Mouse (Mus musculus): ENCODE results near the gene Camk1d. TPM values are rescaled to one million over a fixed set of nuclear protein-coding genes. Genes with fewer than 3 reads are reported as not detected.
A peak's percentile ranks its signal among the peaks of the same experiment; 100 is the strongest.

The Camk1d gene
- total and polyA plus RNA-seq, 2 experiments from 2014 or later = 8.0 to 20.9 TPM

GRCm38 (mm10) chr2:5458075-5458494 lies 256.2 kb downstream of the Camk1d start:
- TF ChIP-seq CTCF (IDR thresholded peaks at IDR 0.05) = no peak

GRCm38 (mm10) chr2:5456108-5456507 lies 258.2 kb downstream of the Camk1d start:
- no peak for ATAC-seq (ENCODE audit: low FRiP score)
- H3K4me1 ChIP-seq (ENCODE audit: insufficient read depth, low read length) = no peaks in the 10 kb centered on the region
- no peaks in the 10 kb centered on the region for H3K27me3 ChIP-seq (ENCODE audit: insufficient read depth, low read length)
- 85% methylated on average over 2 of the region's 2 CpGs for WGBS
- H3K4me2 ChIP-seq (ENCODE audit: low read depth, low read length, poor library complexity, severe bottlenecking) = no peak overlapping the region
- H3K9me3 ChIP-seq (ENCODE audit: low read length) = no peaks in the 10 kb centered on the region
- DNase-seq (ENCODE audit: low spot score) = no peak
- no peak overlapping the region for H3K27ac ChIP-seq (ENCODE audit: low read depth, low read length)
- no peaks in the 10 kb centered on the region for H3K36me3 ChIP-seq (ENCODE audit: insufficient read depth, low read length)
- no peak overlapping the region for H3K9ac ChIP-seq (replicated peaks; ENCODE audit: low read length, poor library complexity, severe bottlenecking)
- no peak overlapping the region for H3K4me3 ChIP-seq (ENCODE audit: low read depth, low read length)
- no peak for TF ChIP-seq CTCF (IDR thresholded peaks at IDR 0.05)

More at GRCm38 (mm10) chr2:5458075-5458494, 256.2 kb downstream of the Camk1d start:
- H3K27ac ChIP-seq (ENCODE audit: low read depth, low read length) = no peak overlapping the region
- no peaks in the 10 kb centered on the region for H3K4me1 ChIP-seq (ENCODE audit: insufficient read depth, low read length)
- ATAC-seq (ENCODE audit: low FRiP score) (no peak), DNase-seq (ENCODE audit: low spot score) (no peak)
- no peaks in the 10 kb centered on the region for H3K27me3 ChIP-seq (ENCODE audit: insufficient read depth, low read length)
- no peaks in the 10 kb centered on the region for H3K9me3 ChIP-seq (ENCODE audit: low read length)
- no peak overlapping the region for H3K4me2 ChIP-seq (ENCODE audit: low read depth, low read length, poor library complexity, severe bottlenecking)
- H3K9ac ChIP-seq (replicated peaks; ENCODE audit: low read length, poor library complexity, severe bottlenecking) = no peak overlapping the region
- 91% methylated on average over 5 of the region's 5 CpGs for WGBS
- no peaks in the 10 kb centered on the region for H3K36me3 ChIP-seq (ENCODE audit: insufficient read depth, low read length)
- no peak overlapping the region for H3K4me3 ChIP-seq (ENCODE audit: low read depth, low read length)

- 81% methylated on average over 9 of the region's 9 CpGs for WGBS
- Histone ChIP-seq H3K27me3 (ENCODE audit: insufficient read depth, low read length) (no peaks in the 10 kb centered on the region), H3K9ac (replicated peaks; ENCODE audit: low read length, poor library complexity, severe bottlenecking) (no peak overlapping the region), H3K4me2 (ENCODE audit: low read depth, low read length, poor library complexity, severe bottlenecking) (no peak overlapping the region), H3K4me3 (ENCODE audit: low read depth, low read length) (no peak overlapping the region), H3K36me3 (ENCODE audit: insufficient read depth, low read length) (no peaks in the 10 kb centered on the region), H3K4me1 (ENCODE audit: insufficient read depth, low read length) (no peaks in the 10 kb centered on the region), H3K27ac (ENCODE audit: low read depth, low read length) (no peak overlapping the region), H3K9me3 (ENCODE audit: low read length) (no peaks in the 10 kb centered on the region)
- ATAC-seq (ENCODE audit: low FRiP score) (no peak), DNase-seq (ENCODE audit: low spot score) (no peak)
- no peak for TF ChIP-seq CTCF (IDR thresholded peaks at IDR 0.05)
Observed at GRCm38 (mm10) chr2:5454830-5455229, 259.5 kb downstream of the Camk1d start.

GRCm38 (mm10) chr2:5451654-5452053 lies 262.7 kb downstream of the Camk1d start:
- H3K4me2 ChIP-seq (ENCODE audit: low read depth, low read length, poor library complexity, severe bottlenecking) = no peak overlapping the region
- DNase-seq (ENCODE audit: low spot score) (peak; percentile 71), ATAC-seq (ENCODE audit: low FRiP score) (no peak)
- 92% methylated on average over 2 of the region's 2 CpGs for WGBS
- H3K9me3 ChIP-seq (ENCODE audit: low read length) = no peaks in the 10 kb centered on the region
- no peaks in the 10 kb centered on the region for H3K27me3 ChIP-seq (ENCODE audit: insufficient read depth, low read length)
- no peaks in the 10 kb centered on the region for H3K36me3 ChIP-seq (ENCODE audit: insufficient read depth, low read length)
- TF ChIP-seq CTCF (IDR thresholded peaks at IDR 0.05) = peak; percentile 87
- H3K27ac ChIP-seq (ENCODE audit: low read depth, low read length) = no peak overlapping the region
- no peak overlapping the region for H3K4me3 ChIP-seq (ENCODE audit: low read depth, low read length)
- no peak overlapping the region for H3K9ac ChIP-seq (replicated peaks; ENCODE audit: low read length, poor library complexity, severe bottlenecking)
- H3K4me1 ChIP-seq (ENCODE audit: insufficient read depth, low read length) = no peaks in the 10 kb centered on the region

GRCm38 (mm10) chr2:5445357-5445756 lies 269.0 kb downstream of the Camk1d start:
- Histone ChIP-seq H3K27ac (ENCODE audit: low read depth, low read length) (no peak overlapping the region), H3K36me3 (ENCODE audit: insufficient read depth, low read length) (no peaks in the 10 kb centered on the region), H3K27me3 (ENCODE audit: insufficient read depth, low read length) (no peaks in the 10 kb centered on the region), H3K4me3 (ENCODE audit: low read depth, low read length) (no peak overlapping the region), H3K9me3 (ENCODE audit: low read length) (no peaks in the 10 kb centered on the region), H3K9ac (replicated peaks; ENCODE audit: low read length, poor library complexity, severe bottlenecking) (no peak overlapping the region), H3K4me2 (ENCODE audit: low read depth, low read length, poor library complexity, severe bottlenecking) (no peak overlapping the region), H3K4me1 (ENCODE audit: insufficient read depth, low read length) (no peaks in the 10 kb centered on the region)
- WGBS = 70% methylated on average over 5 of the region's 5 CpGs
- DNase-seq (ENCODE audit: low spot score) (no peak), ATAC-seq (ENCODE audit: low FRiP score) (no peak)
- no peak for TF ChIP-seq CTCF (IDR thresholded peaks at IDR 0.05)

GRCm38 (mm10) chr2:5437690-5438089 lies 276.6 kb downstream of the Camk1d start:
- no peaks in the 10 kb centered on the region for H3K27me3 ChIP-seq (ENCODE audit: insufficient read depth, low read length)
- 0 out of 2 replicates have a peak, but pooled peaks cover 1% of the 10 kb centered on the region for H3K4me1 ChIP-seq (ENCODE audit: insufficient read depth, low read length)
- H3K9ac ChIP-seq (replicated peaks; ENCODE audit: low read length, poor library complexity, severe bottlenecking) = no peak overlapping the region
- WGBS = 45% methylated on average over 2 of the region's 2 CpGs
- no peak overlapping the region for H3K4me3 ChIP-seq (ENCODE audit: low read depth, low read length)
- ATAC-seq (ENCODE audit: low FRiP score) = no peak
- H3K36me3 ChIP-seq (ENCODE audit: insufficient read depth, low read length) = no peaks in the 10 kb centered on the region
- no peaks in the 10 kb centered on the region for H3K9me3 ChIP-seq (ENCODE audit: low read length)
- no peak overlapping the region for H3K4me2 ChIP-seq (ENCODE audit: low read depth, low read length, poor library complexity, severe bottlenecking)
- no peak for TF ChIP-seq CTCF (IDR thresholded peaks at IDR 0.05)
- H3K27ac ChIP-seq (ENCODE audit: low read depth, low read length) = no peak overlapping the region
- DNase-seq (ENCODE audit: low spot score) = no peak
